Mouse (Mus musculus) adipocyte (in vitro differentiated cells): Measurements from ENCODE around the gene Cald1.

ENCODE experiments used
- DNase-seq: peaks from one replicate; pipeline ENCODE4 v3.0.0-alpha.2; 2016; ENCODE audit warnings: low spot score

Cald1 gene

DNA sequence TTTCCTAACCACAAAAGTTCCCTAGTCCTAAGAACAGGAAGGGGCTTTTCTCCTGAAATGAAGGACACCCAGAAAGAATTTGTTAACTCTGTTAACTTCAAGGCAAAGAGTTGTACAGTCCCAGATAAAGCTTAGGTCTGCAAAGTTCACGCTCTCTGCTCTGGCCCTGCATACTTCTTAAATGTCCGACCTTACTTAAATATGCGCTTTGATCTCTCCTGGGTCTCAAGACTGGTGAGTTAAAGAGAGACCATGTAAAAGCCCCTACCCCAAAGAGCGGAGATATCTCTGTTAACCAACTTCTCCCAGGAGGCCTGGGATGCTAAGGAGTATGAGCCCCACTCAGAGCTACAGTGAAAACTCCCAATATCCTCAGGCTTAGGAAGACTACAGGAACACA, 119.4 kb downstream of the Cald1 start:
- DNase-seq: no peak

DNA sequence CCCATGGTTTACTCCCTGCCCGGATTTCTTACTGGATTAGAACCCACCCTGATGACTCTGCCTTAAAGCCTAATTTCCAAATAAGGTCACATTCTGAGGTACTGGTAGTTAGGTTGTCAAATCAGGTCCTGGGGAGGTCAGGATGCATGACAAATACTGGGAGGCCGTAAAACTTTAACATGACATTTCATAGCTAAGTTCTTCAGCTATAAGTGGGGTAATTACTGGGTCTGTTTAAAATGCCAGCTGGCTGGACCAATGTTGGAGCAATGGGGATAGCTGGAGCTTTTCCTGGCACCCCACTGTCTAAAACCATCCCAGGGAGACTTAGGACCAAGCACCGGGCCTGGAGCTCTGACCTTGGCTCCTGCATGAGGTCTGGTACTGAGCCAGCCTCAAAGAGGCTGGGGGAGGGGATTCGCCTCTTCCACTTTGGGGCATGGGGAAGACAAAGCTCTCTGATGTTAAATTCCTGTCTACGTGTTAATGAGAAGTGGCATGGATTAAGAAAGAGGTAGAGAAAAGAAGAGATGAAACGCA, 120.9 kb downstream of the Cald1 start:
- no peak for DNase-seq

DNA sequence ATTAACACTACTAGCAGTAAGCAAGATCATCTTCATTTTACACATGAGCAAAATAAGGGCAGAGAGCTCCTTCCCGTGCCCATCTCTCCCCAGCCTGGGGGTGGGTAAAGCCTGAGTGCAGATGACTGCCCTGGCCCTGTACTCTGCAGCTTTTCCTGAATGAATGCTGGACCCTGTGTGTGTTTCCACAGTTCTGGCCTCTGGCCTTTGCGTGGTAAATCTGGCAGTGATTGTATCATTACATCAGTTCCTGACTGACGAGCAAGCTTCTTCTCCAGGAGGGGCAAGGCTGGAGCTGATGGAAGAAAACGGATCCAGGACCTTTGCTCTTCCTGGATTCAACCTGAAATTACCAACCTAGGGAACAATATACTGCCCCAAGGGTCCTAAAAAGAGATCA, 122.1 kb downstream of the Cald1 start:
- peak; percentile 47 for DNase-seq

DNA sequence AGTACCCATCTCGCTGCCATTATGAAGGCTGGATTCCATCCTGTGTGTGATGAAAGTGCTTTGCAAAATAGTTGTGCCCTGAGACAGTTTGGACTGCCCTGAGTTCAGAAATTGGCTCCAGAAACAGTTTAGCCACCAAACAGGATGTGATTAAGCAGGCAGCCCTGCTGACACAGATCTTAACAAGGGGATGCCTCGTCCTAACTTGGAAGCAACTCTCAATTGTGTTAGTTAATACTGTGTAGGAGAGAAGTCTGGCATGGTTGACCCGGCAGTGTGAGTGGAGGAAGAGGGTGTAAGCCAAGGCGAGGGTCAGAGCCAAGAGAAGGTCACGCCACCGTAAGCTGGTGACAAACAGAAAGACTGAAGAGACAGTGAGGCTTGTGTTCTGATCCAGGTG, 123.4 kb downstream of the Cald1 start:
- peak; percentile 48 for DNase-seq

DNA sequence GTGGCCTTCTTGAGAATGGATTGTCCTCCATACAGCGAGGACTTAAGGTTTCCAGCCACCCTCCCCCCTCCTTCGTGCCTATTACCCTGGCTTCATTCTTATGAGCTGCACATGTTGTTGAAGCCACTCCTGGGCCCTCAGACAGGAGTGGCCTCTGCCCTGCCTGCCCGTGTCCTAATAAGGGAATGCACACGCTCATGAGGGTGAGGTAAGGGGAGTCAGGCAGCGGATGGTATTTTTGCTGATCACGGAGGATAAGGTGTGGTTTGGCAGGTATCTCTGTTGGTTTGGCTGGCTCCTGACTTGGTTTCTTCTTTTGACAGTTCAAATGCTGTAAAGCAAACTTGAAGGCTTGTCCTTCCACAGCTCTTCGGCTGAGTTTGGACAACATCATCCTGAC, 124.4 kb downstream of the Cald1 start:
- DNase-seq: no peak

DNA sequence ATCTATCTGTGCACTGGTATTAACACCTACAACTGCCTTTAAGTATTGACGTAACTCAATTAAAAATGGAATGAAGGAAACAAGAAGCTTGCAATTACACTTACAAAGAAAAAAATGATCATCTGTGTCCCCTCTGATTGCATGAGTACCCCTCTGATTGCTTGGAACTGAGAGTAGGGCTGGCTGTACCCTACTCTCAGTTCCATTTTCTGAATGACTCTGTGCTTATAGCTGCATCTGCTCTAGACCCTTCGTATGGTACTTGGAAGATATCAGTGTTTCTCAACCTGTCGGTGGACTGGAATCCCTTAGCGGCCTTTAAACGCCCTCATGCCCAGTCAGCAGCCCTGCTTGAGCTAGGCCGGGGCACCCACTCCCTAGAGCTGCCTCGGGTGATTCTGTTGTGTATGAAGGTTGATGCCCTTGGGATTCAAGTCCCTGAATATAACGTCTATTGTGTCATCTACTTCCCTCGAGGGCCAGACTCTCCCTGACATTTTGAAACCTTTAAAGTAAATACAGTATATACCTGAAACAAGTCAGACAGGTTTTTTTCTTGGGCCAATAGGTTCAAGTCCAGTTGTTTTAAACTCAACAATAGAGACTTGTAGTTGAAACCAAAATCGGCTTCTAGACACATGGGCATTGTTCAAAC, 125.1 kb downstream of the Cald1 start:
- DNase-seq: no peak

DNA sequence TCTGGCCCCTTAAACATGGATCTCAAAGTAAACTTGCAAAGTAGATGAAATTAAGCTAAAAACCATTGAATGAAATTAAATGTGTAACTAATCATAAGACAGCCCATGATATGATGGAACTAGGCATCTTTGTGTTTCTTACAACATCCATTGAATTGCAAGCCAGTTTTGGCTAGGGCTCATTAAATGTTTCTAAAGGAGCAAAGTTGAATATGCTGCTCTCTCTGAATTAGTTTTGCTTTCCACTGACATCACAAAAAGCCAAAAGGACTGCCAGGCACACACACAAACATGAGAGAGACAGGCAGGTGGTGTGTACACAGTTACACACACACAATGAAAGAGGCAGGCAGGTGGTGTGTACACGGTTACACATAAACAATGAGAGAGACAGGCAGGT, 127.4 kb downstream of the Cald1 start:
- DNase-seq: peak; percentile 54

DNA sequence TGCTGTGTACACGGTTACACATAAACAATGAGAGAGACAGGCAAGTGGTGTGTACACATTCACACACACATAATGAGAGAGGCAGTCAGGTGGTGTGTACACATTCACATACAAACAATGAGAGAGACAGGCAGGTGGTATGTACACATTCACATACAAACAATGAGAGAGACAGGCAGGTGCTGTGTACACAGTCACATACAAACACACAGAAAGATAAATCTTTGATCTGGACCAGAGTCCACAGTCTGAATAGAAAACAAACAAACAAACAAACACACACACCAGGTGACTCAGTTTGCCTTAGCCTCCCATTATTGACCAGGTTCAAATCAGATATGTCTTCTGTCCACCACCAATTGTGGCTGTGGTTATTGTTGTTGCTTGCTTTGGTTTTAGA, 127.8 kb downstream of the Cald1 start:
- DNase-seq: no peak

DNA sequence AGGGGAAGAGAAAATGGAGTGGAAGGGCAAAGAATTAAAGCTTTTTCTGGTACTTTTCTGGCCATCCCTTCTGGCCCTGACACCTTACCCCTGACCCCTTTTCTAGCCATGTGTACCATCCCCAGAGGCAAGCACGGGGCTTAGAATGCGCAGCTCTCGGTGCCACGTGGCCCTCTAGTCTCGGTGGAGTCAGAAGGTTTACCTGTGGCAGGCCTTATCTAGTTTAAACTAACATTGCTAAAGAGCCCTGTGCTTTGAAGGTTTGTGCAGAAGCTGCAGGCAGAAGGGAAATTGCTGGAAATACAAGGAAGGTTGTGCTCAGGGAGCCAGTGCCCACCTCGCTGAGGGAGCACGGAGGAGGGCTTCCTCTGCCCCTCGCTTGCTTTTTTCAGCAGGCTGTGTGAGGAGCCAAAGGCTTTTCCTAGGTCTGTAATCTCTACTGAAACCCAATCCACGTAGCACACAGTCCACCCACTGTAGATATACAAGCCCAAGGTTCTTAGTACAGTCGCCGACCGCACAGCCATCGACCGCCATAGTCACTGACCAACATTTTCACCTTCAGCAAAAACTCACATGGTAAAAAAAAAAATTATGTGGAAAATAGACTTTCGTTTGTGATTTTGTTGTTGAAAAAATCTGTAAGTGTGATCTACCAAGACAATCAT, 129.2 kb downstream of the Cald1 start:
- no peak for DNase-seq

DNA sequence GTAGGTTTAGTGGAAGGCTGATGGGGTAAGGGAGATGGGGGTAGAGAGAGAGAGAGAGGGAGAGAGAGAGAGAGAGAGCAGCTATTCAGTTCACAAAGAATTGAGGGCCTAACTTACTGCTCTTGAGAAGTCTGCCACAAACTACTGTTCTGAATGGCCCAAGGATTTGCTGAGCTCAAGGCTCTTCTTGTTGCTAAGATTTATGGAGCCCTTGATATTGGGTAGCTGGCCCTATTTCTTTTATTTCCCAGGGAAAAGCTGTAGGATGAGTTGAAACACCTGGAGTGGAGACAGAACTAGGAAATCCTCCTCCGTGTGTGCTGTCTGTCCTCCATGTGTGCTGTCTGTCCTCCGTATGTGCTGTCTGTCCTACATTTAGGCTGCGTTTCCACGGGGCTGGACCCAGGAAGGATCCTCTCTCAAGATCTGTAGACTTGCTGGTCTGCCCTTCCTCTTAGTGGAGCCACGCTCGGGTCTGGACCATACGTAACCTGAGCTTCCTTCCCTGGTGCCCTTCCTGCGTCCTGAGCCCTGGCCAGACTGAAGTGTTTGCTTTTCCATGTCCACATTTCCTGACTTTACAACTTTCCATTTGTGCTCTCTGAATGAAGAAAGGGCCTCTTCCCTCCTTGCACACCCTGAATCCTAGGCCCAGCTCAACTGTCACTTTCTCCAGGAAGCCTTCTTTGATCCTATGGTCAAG, 131.3 kb downstream of the Cald1 start:
- no peak for DNase-seq

DNA sequence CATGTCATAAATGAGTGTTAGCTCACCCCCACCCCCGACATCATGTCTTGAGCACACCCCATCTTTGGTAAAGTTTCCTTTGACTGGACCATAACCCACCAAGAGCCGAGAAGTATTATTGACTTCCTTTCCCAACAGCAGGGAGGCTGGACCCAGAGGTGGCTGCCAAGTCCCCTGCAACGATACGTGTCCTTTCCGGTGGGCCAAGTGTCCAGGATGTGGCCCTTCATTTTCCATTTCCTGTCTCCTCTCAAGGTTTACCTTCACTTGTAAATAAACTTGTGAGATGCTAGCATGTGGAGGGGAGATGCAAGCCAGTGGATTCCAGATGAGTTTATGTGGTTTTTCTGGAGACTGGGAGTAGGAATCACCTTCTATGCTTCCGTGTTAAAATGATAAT, 132.7 kb downstream of the Cald1 start:
- DNase-seq: no peak

DNA sequence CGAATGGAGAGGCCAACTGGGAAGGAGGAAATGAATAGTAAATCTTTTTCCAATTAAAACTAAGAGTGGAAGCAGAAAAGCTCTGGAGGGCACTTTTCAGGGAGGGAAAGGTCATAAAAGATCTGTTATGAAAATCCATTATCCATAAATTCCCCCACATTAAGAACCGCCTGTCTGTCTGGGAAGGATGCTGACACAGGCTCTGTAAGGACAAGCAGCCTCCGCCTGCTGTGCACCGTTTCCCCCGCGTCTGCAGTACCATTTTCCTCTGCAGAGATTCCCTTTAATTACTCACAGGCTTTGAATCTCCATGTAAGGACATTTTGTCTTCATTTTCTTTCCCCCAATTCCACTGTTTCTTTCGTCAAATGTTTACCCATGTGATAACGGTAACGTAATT, 133.2 kb downstream of the Cald1 start:
- no peak for DNase-seq

DNA sequence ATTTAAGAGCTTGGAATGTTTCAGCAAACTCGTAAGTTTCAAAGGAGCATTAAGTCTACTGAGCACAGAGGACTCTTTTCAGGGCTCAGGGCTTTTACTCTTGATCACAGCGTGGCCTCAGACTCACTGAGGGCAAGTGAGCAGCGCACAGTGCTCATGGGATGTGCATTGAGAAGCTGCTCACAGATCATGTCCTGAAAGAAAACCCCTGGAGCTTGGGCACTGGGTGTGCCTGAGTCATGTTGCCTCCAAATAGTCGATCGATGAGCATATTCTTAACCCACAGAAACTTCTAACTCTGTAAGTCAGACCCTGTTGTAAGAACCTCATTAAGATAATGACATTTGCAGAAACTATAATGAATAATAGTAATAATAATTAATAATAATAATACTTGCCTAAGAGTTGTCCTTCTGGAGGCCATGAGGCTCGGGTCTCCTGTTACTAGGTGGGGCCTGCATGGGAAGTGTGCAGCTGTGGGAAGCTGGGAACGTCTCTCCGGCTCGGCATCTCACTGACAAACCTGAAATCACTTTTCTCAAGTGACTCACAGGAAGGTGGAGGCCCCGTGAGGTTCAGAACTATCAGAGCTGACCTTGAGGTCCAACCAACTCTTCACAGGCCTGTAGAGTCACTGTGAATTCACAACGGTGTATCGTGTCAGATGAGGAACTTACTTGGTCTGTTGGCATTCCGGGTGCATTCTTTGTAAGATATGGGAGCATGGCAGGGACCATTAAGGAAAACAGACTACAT, 136.8 kb downstream of the Cald1 start:
- DNase-seq: no peak

DNA sequence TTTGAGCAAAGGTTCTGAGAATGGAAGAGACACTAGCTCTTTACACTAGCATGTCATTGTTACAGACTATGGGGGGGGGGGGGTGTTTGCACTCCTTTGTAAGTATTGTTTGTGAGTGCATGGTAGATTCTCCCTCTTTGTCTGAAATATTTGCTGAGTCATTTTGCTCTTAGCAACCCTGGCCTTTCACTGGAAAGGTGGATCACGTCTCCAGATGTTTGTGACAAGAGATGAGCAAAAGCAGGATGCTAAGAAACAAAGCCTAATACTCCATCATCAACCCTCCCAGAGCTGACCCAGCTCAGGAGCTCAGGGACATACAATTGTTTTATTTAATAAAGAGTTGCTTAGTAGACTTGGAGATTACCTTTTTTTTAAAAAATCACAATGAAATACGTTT, 138.6 kb downstream of the Cald1 start:
- no peak for DNase-seq

DNA sequence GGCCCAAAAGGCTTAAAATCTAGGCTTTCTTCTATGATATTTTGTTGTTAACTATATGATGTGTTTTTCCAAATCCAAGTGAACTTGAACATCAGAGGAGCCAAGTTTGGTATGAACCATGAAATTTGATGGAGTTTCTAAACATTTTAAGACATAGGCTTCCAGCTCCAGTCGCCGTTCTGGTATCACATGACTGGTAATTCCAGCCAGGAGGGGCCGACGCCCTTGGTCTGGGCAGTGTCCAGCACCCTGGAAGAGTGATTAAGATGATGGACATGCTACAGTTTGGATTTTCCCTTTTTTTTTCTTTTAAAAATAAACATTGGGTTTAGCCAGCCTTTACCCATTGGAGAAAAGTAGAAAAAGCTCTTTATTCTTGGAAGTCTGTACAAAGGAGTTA, 145.6 kb downstream of the Cald1 start:
- peak; percentile 62 for DNase-seq

DNA sequence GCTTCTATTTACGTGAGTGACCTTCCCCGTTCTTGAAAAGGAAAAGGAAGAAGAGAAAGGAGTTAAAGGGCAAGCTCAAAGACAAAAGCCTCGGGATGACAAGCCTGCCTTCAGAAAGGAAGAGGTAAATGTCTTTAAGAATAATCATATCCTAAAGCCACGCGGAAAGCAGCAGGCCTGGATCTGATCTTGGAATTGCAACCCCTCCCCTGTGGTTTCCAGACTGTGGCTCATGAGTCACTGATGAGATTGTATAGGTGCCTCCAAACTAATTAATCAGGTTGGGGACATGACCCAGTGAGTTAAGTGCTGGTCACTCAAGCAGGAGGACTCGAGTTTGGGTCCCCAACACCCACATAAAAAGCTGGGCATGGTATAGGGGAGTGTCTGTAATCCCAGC, 149.5 kb downstream of the Cald1 start:
- no peak for DNase-seq

DNA sequence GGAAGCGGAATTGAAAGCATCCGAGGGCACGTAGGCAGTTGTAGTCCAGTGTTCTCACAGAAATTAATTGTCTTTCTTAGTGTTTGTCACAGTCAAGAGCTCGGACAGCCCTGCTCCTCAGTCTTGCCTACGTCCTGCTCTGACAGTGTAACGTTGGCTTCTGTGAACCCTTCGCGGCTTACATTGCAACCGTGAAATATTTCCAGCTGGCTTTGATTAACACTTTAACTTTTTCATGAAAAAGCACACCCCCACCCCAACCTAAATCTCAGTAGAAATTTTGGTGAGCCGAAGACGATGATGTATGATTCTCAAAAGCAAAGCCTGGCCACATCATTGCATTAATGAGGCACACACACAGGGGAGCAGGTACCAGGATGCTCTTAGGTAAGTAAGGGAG, 150.3 kb downstream of the Cald1 start:
- no peak for DNase-seq

DNA sequence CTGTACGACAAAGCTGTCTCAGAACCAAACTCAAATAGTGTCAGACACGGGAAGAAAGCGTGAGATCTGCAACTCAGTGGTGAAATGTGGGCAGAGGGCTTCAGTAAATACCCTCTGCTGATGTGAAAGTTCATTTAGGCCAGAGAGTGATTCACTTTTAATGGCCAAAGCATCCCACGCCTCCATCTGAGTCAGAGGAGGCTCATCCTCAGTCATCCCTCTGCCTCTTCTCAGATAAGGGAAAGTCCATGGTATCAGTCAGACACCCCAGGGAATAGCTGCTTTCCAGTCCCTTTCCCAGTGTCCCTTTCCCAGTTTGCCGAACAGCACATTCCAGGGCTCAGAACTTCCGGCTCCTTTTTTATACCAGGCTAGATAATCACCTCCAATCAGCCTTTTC, 151.2 kb downstream of the Cald1 start:
- peak; percentile 41 for DNase-seq

DNA sequence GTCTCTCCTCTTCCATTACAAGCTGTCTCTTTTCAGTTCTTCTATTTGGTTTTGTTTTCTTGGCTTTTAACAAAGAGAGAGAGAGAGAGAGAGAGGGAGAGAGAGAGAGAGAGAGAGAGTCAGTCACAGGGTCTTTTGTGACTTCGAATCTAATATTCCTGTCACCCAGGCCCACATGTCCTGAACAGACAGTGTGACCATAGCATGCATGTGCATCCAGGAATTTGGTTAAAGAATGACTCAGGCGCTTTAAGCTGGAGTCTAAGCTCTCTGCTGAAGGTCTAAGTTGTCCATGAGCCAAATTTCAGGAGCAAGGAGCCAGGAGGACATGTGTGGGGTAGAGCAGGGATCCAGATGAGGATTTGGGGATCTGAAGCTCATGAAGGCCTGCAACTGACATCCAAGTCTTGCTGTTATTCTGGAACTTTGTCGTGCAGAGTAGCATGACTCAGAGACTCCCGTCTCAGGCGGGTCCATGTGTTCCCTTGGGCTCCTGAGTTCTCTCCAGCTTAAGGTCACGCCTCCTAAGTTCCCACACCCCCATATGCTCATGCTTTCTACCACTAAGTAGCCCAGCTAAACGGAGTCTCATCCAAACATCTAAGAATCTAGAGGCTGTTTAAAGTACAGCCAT, 152.3 kb downstream of the Cald1 start:
- peak; percentile 70 for DNase-seq

DNA sequence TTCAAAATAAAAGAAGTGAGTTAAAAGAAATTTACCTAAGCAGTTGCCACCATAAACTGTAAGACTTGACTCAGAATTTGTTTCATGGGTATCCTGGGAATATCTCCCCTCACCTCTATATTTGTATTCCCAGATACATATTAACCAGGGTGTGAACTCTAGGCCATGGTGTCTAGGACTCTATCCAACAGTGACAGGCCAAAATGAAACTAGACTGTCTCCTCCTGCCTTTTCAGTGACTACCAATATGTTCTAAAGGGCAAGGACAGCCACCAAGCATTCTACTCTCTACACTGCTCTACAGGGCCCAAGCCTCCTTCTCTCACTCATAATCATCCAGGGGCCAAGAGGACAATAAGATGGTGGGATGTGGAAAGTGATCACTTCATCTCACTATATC, 153.3 kb downstream of the Cald1 start:
- peak; percentile 65 for DNase-seq

DNA sequence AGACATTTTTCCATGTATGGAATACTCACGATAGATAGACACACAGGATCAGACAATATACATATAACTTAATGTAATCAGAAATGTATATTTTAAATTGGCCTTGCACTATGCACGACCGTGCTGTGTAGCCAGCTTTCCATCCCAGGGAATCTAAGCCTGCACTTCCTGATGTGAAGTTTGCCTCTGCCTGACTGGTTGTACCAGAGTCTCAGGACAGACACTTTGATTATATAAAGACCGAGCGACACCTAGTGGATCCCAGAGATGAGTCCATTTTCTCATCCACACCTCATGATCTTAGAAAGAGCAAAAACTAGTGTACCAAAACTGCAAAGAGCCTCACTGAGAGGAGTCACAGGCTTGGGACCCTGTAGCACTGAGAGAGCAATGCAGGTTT, 156.1 kb downstream of the Cald1 start:
- DNase-seq: peak; percentile 87

DNA sequence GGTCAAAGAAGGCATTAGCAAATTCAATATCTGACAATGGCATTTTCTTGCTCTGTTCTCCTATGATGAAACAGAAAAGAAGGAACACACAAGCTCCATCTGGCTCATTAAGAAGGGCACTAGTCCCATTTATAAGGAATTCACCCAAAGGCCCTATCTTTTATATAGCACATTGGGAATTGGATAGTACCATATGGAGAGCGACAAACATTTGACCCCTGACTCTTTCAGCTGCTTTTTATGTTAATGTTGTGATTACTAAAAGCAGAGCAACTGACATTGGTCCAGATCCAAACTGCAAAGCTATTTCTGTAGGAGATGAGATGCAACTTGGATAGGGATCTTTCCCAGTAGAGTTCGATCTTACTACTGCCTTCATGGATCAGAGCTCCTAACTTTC, 160.0 kb downstream of the Cald1 start:
- DNase-seq: no peak
